Mouse (Mus musculus) heart, embryonic 14.5 days (tissue): ENCODE measurements around the gene Yipf7. TPM values are rescaled to one million over a fixed set of nuclear protein-coding genes. Genes with fewer than 3 reads are reported as not detected.

Experiments used
- ATAC-seq: fragments of 200-750 bp; cut with Nextera tagmentation; 2 replicates; pipeline ENCODE4 v1.8.0; 2017; ENCODE audit warnings: low read depth, moderate TSS enrichment; ENCODE audit not compliant: insufficient number of reproducible peaks, insufficient read depth, low FRiP score
- H3K27ac ChIP-seq, 2 experiments: fragments of 200-500 bp in 1 of 2; fragments of 300-500 bp in 1 of 2; sonication (generic) in 1 of 2; replicated peaks in 1 of 2; 2 replicates each; pipeline ENCODE4 v1.5.1; 2012 to 2014; ENCODE audit warnings: low read depth in 2 of 2, low read length in 2 of 2, control low read depth in 1 of 2, mild to moderate bottlenecking in 1 of 2, mixed read lengths in 1 of 2; ENCODE audit not compliant: control insufficient read depth in 1 of 2, insufficient read depth in 1 of 2
- H3K27me3 ChIP-seq: fragments of 300-500 bp; sonication (generic); 2 replicates; pipeline ENCODE4 v1.6.1; 2014; ENCODE audit warnings: mild to moderate bottlenecking, low read length, control low read depth; ENCODE audit not compliant: control insufficient read depth, insufficient read depth
- H3K36me3 ChIP-seq: fragments of 300-500 bp; sonication (generic); 2 replicates; pipeline ENCODE4 v1.6.1; 2014; ENCODE audit warnings: mild to moderate bottlenecking, control low read depth, low read length, mixed read lengths; ENCODE audit not compliant: control insufficient read depth, insufficient read depth
- H3K4me1 ChIP-seq, 2 experiments: fragments of 200-500 bp in 1 of 2; fragments of 300-500 bp in 1 of 2; sonication (generic) in 1 of 2; 2 replicates each; pipeline ENCODE4 v1.6.1; 2012 to 2014; ENCODE audit warnings: low read length in 2 of 2, control low read depth in 1 of 2, mixed read lengths in 1 of 2; ENCODE audit not compliant: control insufficient read depth in 2 of 2, insufficient read depth in 2 of 2
- H3K4me2 ChIP-seq: fragments of 300-500 bp; sonication (generic); 2 replicates; pipeline ENCODE4 v1.6.1; 2014; ENCODE audit warnings: mild to moderate bottlenecking, low read length
- H3K4me3 ChIP-seq, 2 experiments: fragments of 200-500 bp in 1 of 2; fragments of 300-500 bp in 1 of 2; sonication (generic) in 1 of 2; 2 replicates each; pipeline ENCODE4 v1.5.1; 2012 to 2014; ENCODE audit warnings: low read length in 2 of 2, mild to moderate bottlenecking in 2 of 2, control low read depth in 1 of 2, low read depth in 1 of 2, moderate library complexity in 1 of 2; ENCODE audit not compliant: control insufficient read depth in 1 of 2, insufficient read depth in 1 of 2
- H3K9ac ChIP-seq: fragments of 300-500 bp; sonication (generic); 2 replicates; pipeline ENCODE4 v1.6.1; 2014; ENCODE audit warnings: mild to moderate bottlenecking, low read length
- H3K9me3 ChIP-seq: fragments of 300-500 bp; sonication (generic); 2 replicates; pipeline ENCODE4 v1.6.1; 2016; ENCODE audit warnings: low read length, control low read depth; ENCODE audit not compliant: control insufficient read depth
- whole genome bisulfite sequencing: fragments of 180-500 bp; shearing (Covaris S2); extraction: QIAGEN DNeasy Blood & Tissue Kit; methylation state at CpG from one replicate; pipeline ENCODE4 v1.1.7; 2014; 5-methylcytosine and 5-hydroxymethylcytosine counted together
- polyA plus RNA-seq: library from polyadenylated mRNA; unstranded; fragments of >200 nt; fragmentation: Nextera tagmentation; extraction: Ambion mirVana; gene quantifications from 2 replicates; pipeline ENCODE4 v1.2.1, GENCODE M21; 2014

Yipf7 gene
- polyA plus RNA-seq, 1 experiment from 2014 or later, result 16.4 TPM

DNA sequence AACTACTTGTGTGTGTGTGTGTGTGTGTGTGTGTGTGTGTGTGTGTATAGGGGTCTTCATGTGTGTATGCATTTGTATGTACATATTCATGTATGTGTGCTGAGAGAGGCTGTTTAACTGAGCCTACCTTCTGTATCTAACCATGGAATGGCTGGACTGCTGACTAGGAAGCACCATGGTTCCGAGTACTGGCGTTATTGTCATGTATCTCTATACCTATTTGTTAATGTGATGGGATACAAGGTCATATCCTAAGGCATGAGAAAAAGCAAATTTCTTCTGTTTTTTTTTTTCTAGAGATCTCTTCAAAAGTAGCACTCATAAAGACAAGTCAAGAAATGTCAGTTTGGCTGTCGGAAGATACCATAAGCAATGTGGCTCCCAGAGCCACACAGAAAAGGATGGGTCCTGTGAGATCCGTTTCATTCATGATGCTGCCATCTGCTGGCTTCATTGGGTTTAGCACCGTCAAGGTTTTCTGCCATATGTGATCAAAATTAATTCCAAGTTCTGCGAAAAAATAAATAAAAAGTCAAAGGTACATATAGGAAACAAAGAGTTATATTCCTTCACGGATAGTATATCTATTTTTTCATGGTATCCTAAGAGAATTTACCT lies 21.7 kb downstream of the Yipf7 start:
- Histone ChIP-seq H3K4me2 (no peak overlapping the region), H3K36me3 (no peaks in the 10 kb centered on the region), H3K4me3 (no peak overlapping the region), H3K27me3 (no peaks in the 10 kb centered on the region), H3K9me3 (no peaks in the 10 kb centered on the region), H3K27ac (no peak overlapping the region), H3K9ac (no peak overlapping the region), H3K4me1 (no peaks in the 10 kb centered on the region)
- no peak for ATAC-seq
- WGBS, result 32% methylated on average over 7 of the region's 7 CpGs

DNA sequence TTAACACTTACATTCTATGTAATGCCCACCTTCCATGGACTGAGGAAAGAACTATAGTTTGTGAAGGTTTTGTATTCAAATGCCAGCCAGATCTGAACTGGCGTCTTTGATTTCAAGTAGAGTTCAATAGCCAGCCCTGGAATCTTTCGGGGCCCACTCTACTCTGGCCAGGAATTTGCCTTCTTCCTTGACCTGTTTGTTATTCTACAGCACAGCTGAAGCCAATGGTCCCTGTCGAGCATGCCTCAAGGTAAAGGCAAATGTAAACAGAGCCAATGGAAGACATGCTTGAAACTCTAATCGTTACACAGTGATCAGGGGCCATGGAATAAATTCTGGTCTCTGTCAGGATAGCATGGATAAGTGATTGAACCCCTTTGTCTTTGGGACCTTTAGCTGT lies 30.2 kb downstream of the Yipf7 start:
- no peak for ATAC-seq
- H3K4me1 ChIP-seq, result no peaks in the 10 kb centered on the region
- 78% methylated on average over 4 of the region's 4 CpGs for WGBS

DNA sequence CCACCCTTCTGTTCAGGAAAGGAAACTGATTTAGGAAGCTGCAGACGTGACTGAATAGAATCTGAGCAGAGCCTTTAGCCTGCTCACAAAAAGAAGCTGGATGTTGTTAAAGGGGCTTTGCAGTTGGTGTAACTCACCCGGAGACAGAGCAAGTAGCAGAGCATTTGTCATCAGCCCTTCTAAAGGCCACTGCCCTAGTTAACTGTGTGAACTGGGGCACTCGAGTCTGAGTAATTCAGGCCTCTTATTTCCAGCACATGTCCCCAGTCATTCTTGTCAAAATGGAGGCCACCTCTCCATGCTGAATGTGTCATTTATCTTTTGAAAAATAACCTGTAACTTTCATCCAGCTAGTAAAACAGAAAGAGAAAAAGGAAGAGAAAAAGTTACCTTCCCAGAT lies 30.8 kb downstream of the Yipf7 start:
- Histone ChIP-seq H3K9ac (no peak overlapping the region), H3K9me3 (no peaks in the 10 kb centered on the region), H3K36me3 (no peaks in the 10 kb centered on the region), H3K27ac (no peak overlapping the region), H3K4me2 (no peak overlapping the region), H3K4me3 (no peak overlapping the region), H3K27me3 (no peaks in the 10 kb centered on the region), H3K4me1 (no peaks in the 10 kb centered on the region)
- WGBS, result 67% methylated on average over 3 of the region's 3 CpGs
- ATAC-seq, result no peak

More for the DNA sequence above, 30.2 kb downstream of the Yipf7 start:
- no peaks in the 10 kb centered on the region for H3K36me3 ChIP-seq
- H3K27ac ChIP-seq, result no peak overlapping the region
- no peaks in the 10 kb centered on the region for H3K27me3 ChIP-seq
- no peak overlapping the region for H3K9ac ChIP-seq
- H3K4me3 ChIP-seq, result no peak overlapping the region
- H3K9me3 ChIP-seq, result no peaks in the 10 kb centered on the region
- H3K4me2 ChIP-seq, result no peak overlapping the region

GRCm38 (mm10) chr5:69507045-69507444 lies 35.4 kb downstream of the Yipf7 start:
- ATAC-seq, result no peak

GRCm38 (mm10) chr5:69489046-69489445 lies 53.4 kb downstream of the Yipf7 start:
- no peak overlapping the region for H3K9ac ChIP-seq
- H3K4me1 ChIP-seq, result no peaks in the 10 kb centered on the region
- H3K27me3 ChIP-seq, result no peaks in the 10 kb centered on the region
- no peak for ATAC-seq
- H3K36me3 ChIP-seq, result no peaks in the 10 kb centered on the region
- H3K4me3 ChIP-seq, result no peak overlapping the region
- no peak overlapping the region for H3K4me2 ChIP-seq
- H3K27ac ChIP-seq, result no peak overlapping the region
- H3K9me3 ChIP-seq, result no peaks in the 10 kb centered on the region

More at GRCm38 (mm10) chr5:69507045-69507444, 35.4 kb downstream of the Yipf7 start:
- Histone ChIP-seq H3K4me3 (no peak overlapping the region), H3K9ac (no peak overlapping the region), H3K4me2 (no peak overlapping the region), H3K36me3 (no peaks in the 10 kb centered on the region), H3K4me1 (no peaks in the 10 kb centered on the region), H3K27me3 (no peaks in the 10 kb centered on the region), H3K9me3 (no peaks in the 10 kb centered on the region), H3K27ac (no peak overlapping the region)
- WGBS, result 81% methylated on average over 3 of the region's 3 CpGs

DNA sequence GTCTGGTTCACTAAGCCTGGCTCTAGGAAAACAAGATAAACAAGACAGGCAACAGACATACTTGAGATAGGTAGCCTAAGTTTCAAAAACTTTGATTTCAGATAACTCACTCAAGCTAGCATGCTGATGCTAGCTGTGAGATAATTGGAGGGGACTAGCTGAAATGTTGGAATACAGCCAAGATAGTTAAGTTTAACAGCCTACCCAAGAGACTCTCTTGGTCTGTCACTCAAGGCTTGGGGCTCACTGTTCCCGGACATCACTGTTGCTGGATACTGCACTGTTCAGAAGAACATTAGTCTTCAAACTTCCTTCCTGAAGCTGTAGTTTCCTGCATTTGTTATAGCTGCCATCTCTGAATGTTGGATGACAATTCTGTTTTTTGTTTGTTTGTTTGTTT lies 74.9 kb downstream of the Yipf7 start:
- H3K9me3 ChIP-seq, result no peaks in the 10 kb centered on the region
- WGBS, result 17% methylated on average over 1 of the region's 1 CpGs
- H3K9ac ChIP-seq, result no peak overlapping the region
- H3K36me3 ChIP-seq, result no peaks in the 10 kb centered on the region
- peaks cover 0 to 7% of the 10 kb centered on the region in 2 experiments; a peak in 2 of 4 replicates for H3K4me1 ChIP-seq
- no peak overlapping the region for H3K4me3 ChIP-seq
- H3K27ac ChIP-seq, result peak overlapping the region in 1 of 2 experiments; percentile 4; a peak in 1 of 4 replicates
- no peaks in the 10 kb centered on the region for H3K27me3 ChIP-seq
- ATAC-seq, result peak; percentile 81
- H3K4me2 ChIP-seq, result no peak overlapping the region

Other genes starting within 250 kb of the Yipf7 start
- gene Kctd8, start 201.0 kb downstream of the Yipf7 start, polyA plus RNA-seq, result 0.96 and 1.7 TPM in 2 replicates
- 38.3 and 38.6 TPM in 2 replicates for gene Guf1, start 14.3 kb upstream of the Yipf7 start, polyA plus RNA-seq
- gene Gnpda2, start 49.7 kb upstream of the Yipf7 start, polyA plus RNA-seq, result 42.7 and 50.0 TPM in 2 replicates